Mouse (Mus musculus) embryonic fibroblast, embryonic 13.5 days (primary cell): ENCODE results near the gene Adamts4.

Source experiments
- CTCF ChIP-seq: IDR thresholded peaks from 2 replicates; pipeline ENCODE4 v1.5.1; 2011; ENCODE audit warnings: mild to moderate bottlenecking, control low read depth, low read length, moderate library complexity, borderline replicate concordance; ENCODE audit not compliant: insufficient read depth
- POLR2A ChIP-seq: IDR thresholded peaks from 2 replicates; pipeline ENCODE4 v1.6.1; 2011; ENCODE audit warnings: low read depth, mild to moderate bottlenecking, control low read depth, low read length, moderate library complexity

DNA sequence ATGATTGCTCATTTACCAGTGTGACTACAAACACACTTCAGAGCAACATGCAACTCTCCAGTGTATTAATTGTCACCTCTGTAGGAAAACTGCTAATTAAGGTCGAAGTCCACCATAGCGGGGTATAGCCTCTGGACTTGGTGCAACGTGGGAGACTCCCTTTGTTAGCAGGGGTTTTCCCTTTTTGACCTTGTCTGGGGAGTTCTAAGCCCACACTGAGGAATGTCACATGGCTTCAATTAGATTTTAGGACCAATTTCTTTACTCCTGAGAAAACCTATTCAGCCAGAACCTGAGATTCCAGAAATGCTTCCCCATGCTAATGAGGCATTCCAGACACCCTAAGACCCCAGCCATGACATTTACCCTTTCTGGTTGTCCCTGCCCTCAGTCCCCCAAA is 20.0 kb upstream of the Adamts4 start:
- TF ChIP-seq POLR2A (no peak), CTCF (no peak)
